Mouse (Mus musculus): ENCODE results near the gene Fam47c.

Gene Fam47c

DNA sequence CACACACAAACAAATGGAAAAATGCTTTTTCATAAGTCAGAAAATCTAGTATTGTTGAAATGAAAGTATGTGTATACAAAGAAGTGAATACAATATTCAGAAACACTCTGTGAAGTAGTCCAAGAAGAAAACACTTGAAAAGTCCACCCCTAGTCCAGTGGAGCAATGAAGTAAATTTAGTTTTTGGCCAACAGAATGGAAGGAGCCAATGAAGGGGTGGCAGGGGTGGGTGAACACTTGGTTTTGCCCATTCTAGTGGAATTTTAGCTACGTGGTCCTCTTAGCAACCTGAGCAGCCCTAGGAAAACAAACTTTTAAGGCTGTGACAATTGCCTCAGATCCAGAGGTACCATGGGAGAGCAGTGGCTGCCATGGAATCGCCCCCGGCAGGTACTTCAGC lies at the start of gene Fam47c:
Fam47c (plus strand) TSS at position 301 of the 400 bp plus-strand sequence.
- DNase-seq (ENCODE audit: inconsistent age in 2 of 2, low spot score in 1 of 2) = no peak

DNA sequence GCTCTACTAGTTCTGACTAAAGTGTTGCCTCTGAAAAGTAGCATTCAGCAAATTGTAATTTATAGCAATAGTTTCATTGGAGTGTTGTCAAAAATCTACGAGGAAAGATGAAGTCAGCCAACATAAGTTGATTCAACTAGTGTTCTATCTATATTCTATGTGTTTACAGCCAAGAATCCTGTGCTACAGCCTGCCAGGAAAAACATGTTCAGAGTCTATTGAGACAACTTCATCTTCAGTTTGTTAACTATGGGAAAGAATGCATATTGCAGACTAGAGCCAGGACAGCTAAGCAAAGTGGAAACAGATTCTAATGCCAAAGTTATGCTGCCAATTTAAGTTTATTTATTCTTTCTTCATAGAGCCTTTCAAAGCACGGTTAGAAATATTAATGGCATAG lies 31.8 kb downstream of the Fam47c start:
- DNase-seq (ENCODE audit: inconsistent age in 2 of 2, low spot score in 1 of 2) = no peak

GRCm38 (mm10) chrX:78777078-78777477 lies 39.5 kb downstream of the Fam47c start:
- DNase-seq (ENCODE audit: inconsistent age in 2 of 2, low spot score in 1 of 2) = no peak

Data from adrenal gland, adult (tissue).